18 mouse cellular contexts compared by ENCODE assay signal in the genomic region with DNA sequence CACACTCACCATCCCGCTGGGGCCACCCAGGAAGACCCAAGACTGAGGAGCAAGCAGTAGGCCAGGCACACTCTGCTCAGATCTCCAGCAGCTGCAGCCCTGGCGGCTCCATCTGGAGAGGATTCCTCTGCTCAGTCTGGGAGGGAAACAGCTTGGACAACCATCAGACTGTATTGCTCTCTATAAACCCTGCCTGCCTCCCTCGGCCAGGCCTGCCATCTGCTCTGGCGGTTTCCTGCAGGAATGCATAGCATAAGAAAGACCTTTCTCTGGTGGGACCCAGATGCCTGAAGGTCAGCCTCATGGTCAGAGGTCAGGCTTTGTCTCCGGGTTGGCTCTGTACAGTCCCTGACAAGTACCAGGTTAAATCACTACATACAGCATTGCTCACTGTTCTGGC. TPM values are rescaled to one million over a fixed set of nuclear protein-coding genes. Genes with fewer than 3 reads are reported as not detected.
DNase-seq lines count a peak whose midpoint lies in the region; ATAC-seq and TF ChIP-seq lines count a peak whose summit lies in the region.
"Had no signal": no experiment of that assay in that cellular context is flagged by ENCODE, and none has a peak within 500 bp of the region (broad histone marks: within the 10 kb centered on the region; RNA-seq: fewer than 3 reads in every experiment).

No protein-coding gene starts in this region.

- no peaks in the 10 kb centered on the region for H3K9me3 ChIP-seq in hindbrain, embryonic 13.5 days
- H3K9me3 ChIP-seq in midbrain, postnatal 0 days (ENCODE audit: low read length) = no peaks in the 10 kb centered on the region
- H3K9me3 ChIP-seq: limb, embryonic 15.5 days had no signal

- H3K36me3 ChIP-seq in hindbrain, embryonic 13.5 days = no peaks in the 10 kb centered on the region
- H3K36me3 ChIP-seq in midbrain, postnatal 0 days (ENCODE audit: insufficient read depth, low read length) = no peaks in the 10 kb centered on the region
- H3K36me3 ChIP-seq: limb, embryonic 15.5 days had no signal

- peak; percentile 38; the same call in 1 of the 2 replicates for ATAC-seq in hindbrain, embryonic 13.5 days (ENCODE audit: low FRiP score)
- ATAC-seq in midbrain, postnatal 0 days (ENCODE audit: low FRiP score) = peak; percentile 26; the same call in 1 of the 2 replicates
- ATAC-seq: intestine, postnatal 0 days; lung, postnatal 0 days had no signal

- intact Hi-C loops in left cerebral cortex, postnatal 25 days (cut with DNase I) = no loop called here

- TF ChIP-seq CTCF in midbrain, postnatal 0 days (IDR thresholded peaks at IDR 0.05) = no peak

- H3K4me1 ChIP-seq in hindbrain, embryonic 13.5 days (replicated peaks) = peaks cover 60% of the 10 kb centered on the region
- H3K4me1 ChIP-seq in midbrain, postnatal 0 days (ENCODE audit: insufficient read depth, low read length) = peaks cover 2% of the 10 kb centered on the region; the same call in 1 of the 2 replicates

- H3K27ac ChIP-seq in hindbrain, embryonic 13.5 days = peak overlapping the region; percentile 55
- no peak overlapping the region for H3K27ac ChIP-seq in midbrain, postnatal 0 days (ENCODE audit: low read depth, low read length)
- H3K27ac ChIP-seq: left cerebral cortex, adult 2 months; limb, embryonic 15.5 days had no signal

- H3K4me3 ChIP-seq in hindbrain, embryonic 13.5 days = no peak overlapping the region
- no peak overlapping the region for H3K4me3 ChIP-seq in midbrain, postnatal 0 days (ENCODE audit: low read depth, low read length)
- H3K4me3 ChIP-seq: left cerebral cortex, adult 2 months; limb, embryonic 15.5 days had no signal

- 0 out of 2 replicates have a peak, but pooled peaks cover 9% of the 10 kb centered on the region for H3K27me3 ChIP-seq in hindbrain, embryonic 13.5 days
- H3K27me3 ChIP-seq in midbrain, postnatal 0 days (ENCODE audit: insufficient read depth, low read length) = no peaks in the 10 kb centered on the region

- WGBS in hindbrain, embryonic 13.5 days = 42% methylated on average over 5 of the region's 5 CpGs
- WGBS in midbrain, postnatal 0 days = 55% methylated on average over 5 of the region's 5 CpGs

- peak; percentile 37 for DNase-seq in layer of hippocampus, adult 9-11 months
- DNase-seq in layer of hippocampus, adult 8-10 months (ENCODE audit: low spot score in 2 of 2) = no peak
- DNase-seq in brain, adult 2 months (ENCODE audit: low read depth, low spot score) = peak; percentile 38
- peak; percentile 66 for DNase-seq in midbrain, postnatal 0 days (ENCODE audit: low spot score)
- no peak for DNase-seq in frontal cortex, postnatal 36 days (ENCODE audit: low spot score in 2 of 2)
- DNase-seq in left cerebral cortex, postnatal 25 days (ENCODE audit: low spot score in 2 of 2) = no peak
- no peak for DNase-seq in heart, adult 18-20 months
- DNase-seq: adrenal gland, postnatal 14 days; gastrocnemius, postnatal 36 days; heart, postnatal 10 days; kidney, postnatal 36 days had no signal

- no peak overlapping the region for H3K9ac ChIP-seq in hindbrain, embryonic 13.5 days
- H3K9ac ChIP-seq in midbrain, postnatal 0 days (replicated peaks; ENCODE audit: low read length, poor library complexity, severe bottlenecking) = no peak overlapping the region
- H3K9ac ChIP-seq: limb, embryonic 15.5 days had no signal

- no peak overlapping the region for H3K4me2 ChIP-seq in hindbrain, embryonic 13.5 days
- H3K4me2 ChIP-seq in midbrain, postnatal 0 days (ENCODE audit: low read depth, low read length, poor library complexity, severe bottlenecking) = no peak overlapping the region
- H3K4me2 ChIP-seq: limb, embryonic 15.5 days had no signal

RNA-seq across cellular contexts. Expression of a gene that starts 19.3 kb away (rescaled TPM):
- 10 to 100 TPM; 62.7 to 69.9 (median 64.8) TPM for total RNA-seq in layer of hippocampus, adult 8-10 months (2022)
- polyA plus RNA-seq in hindbrain, embryonic 13.5 days (2015; fragmentation: Nextera tagmentation; extraction: Ambion mirVana) = 6.6 and 8.1 TPM in 2 replicates
- total RNA-seq in midbrain, postnatal 0 days (2014; rRNA removed) = 53.9 and 63.6 TPM in 2 replicates
- 14.3 and 14.4 TPM in 2 replicates for polyA plus RNA-seq in midbrain, postnatal 0 days (2015; fragmentation: Nextera tagmentation; extraction: Ambion mirVana)
- 100 to 1,000 TPM in 1 of 2 experiments, 10 to 100 TPM in 1; 81.8 to 112 TPM for total RNA-seq in left cerebral cortex, postnatal 25 days (2021)
- not detected for total RNA-seq in heart, adult 18-20 months (2021)
- total RNA-seq: adrenal gland, postnatal 14 days; gastrocnemius, postnatal 36 days; heart, postnatal 10 days; monocyte, adult 5-6 weeks had no signal
- polyA plus RNA-seq: intestine, postnatal 0 days; limb, embryonic 15.5 days; lung, postnatal 0 days; small intestine, adult 2 months had no signal

RNA-seq across cellular contexts. Expression of a gene that starts 33.4 kb away (rescaled TPM):
- total RNA-seq in layer of hippocampus, adult 8-10 months (2022) = 10 to 100 TPM; 14.3 to 15.1 (median 14.7) TPM
- polyA plus RNA-seq in hindbrain, embryonic 13.5 days (2015; fragmentation: Nextera tagmentation; extraction: Ambion mirVana) = 12.4 and 12.6 TPM in 2 replicates
- total RNA-seq in midbrain, postnatal 0 days (2014; rRNA removed) = 18.5 and 25.4 TPM in 2 replicates
- 8.8 and 10.6 TPM in 2 replicates for polyA plus RNA-seq in midbrain, postnatal 0 days (2015; fragmentation: Nextera tagmentation; extraction: Ambion mirVana)
- 1 to 10 TPM; 7.3 to 9.6 TPM for total RNA-seq in left cerebral cortex, postnatal 25 days (2021)
- total RNA-seq in heart, adult 18-20 months (2021) = 1 to 10 TPM; 5.0 to 5.8 TPM

Comparison
In these comparisons a context has a peak if more than half of its experiments do, and no peak if none do; other contexts are left out.
1. DNase-seq: peak in layer of hippocampus, adult 9-11 months (single experiment), brain, adult 2 months (single experiment) and midbrain, postnatal 0 days (single experiment); none in layer of hippocampus, adult 8-10 months (0 of 2), frontal cortex, postnatal 36 days (0 of 2), left cerebral cortex, postnatal 25 days (0 of 2) and heart, adult 18-20 months (0 of 2).
2. RNA of a gene that starts 19.3 kb away (total RNA-seq): 81.8 to 112 TPM in left cerebral cortex, postnatal 25 days, 62.7 to 69.9 TPM in layer of hippocampus, adult 8-10 months and 53.9 to 63.6 TPM in midbrain, postnatal 0 days; not detected in heart, adult 18-20 months; every median in the first group is over 10 times any median in the second.